Mouse (Mus musculus): ENCODE results near the gene Mmab.

DNA sequence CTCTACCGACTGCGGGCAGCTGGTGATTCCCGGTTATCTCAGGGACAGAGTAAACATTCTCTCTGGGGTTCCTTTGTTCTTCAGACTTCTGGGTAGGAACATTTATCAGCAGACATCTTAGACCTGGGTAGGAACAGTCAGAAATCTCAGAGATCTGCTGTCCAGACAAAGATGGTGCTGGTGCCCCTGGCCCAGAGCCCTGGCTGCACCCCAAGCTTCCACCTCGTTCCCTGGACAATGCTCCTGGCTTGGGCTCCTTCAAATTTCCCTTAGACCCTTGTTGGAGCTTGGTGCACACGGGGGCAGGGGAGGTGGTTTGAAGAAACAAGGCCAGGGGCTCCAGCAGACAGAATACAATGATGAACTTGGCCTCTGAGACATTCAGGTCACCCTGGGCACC lies 21.3 kb downstream of the Mmab start:
- TF ChIP-seq POLR2A (IDR thresholded peaks at IDR 0.05; ENCODE audit: borderline replicate concordance, low read depth, low read length) = no peak
- TF ChIP-seq CTCF (IDR thresholded peaks at IDR 0.05; ENCODE audit: low read depth, low read length) = no peak

All from bone marrow macrophage, adult 2 months (primary cell).